Mouse (Mus musculus) CD4-positive, CD25-positive, alpha-beta regulatory T cell, adult 4 months (primary cell): ENCODE results near the gene Gabra6. TPM values are rescaled to one million over a fixed set of nuclear protein-coding genes. Genes with fewer than 3 reads are reported as not detected.

Experiments used
- ATAC-seq: one replicate; pipeline ENCODE4 v1.8.0; 2017
- polyA plus RNA-seq, 2 experiments: library from polyadenylated mRNA; unstranded; fragments of 100-300 nt; shearing (Covaris generic); gene quantifications; one replicate each; pipeline ENCODE4 v1.2.1; 2017

The Gabra6 gene
- not detected for polyA plus RNA-seq

- ATAC-seq = no peak
These were observed at the start of gene Gabra6 for GRCm38 (mm10) chr11:42320882-42321281. TSS of gene Gabra6 (minus strand) at chr11:42321072.

GRCm38 (mm10) chr11:42365544-42365943 lies 44.7 kb upstream of the Gabra6 start:
- ATAC-seq = no peak

- ATAC-seq = no peak
These were observed 11.2 kb upstream of the Gabra6 start for GRCm38 (mm10) chr11:42332121-42332520.

- no peak for ATAC-seq
These were observed 5.4 kb upstream of the Gabra6 start for GRCm38 (mm10) chr11:42326262-42326661.

GRCm38 (mm10) chr11:42321560-42321959 lies 688 bp upstream of the Gabra6 start:
- no peak for ATAC-seq

- ATAC-seq = no peak
These were observed 1.4 kb downstream of the Gabra6 start for GRCm38 (mm10) chr11:42319521-42319920.

GRCm38 (mm10) chr11:42319101-42319500 lies 1.8 kb downstream of the Gabra6 start:
- no peak for ATAC-seq

- ATAC-seq = no peak
These were observed 2.9 kb downstream of the Gabra6 start for GRCm38 (mm10) chr11:42317985-42318384.

- no peak for ATAC-seq
These were observed 6.0 kb downstream of the Gabra6 start for GRCm38 (mm10) chr11:42314850-42315249.

GRCm38 (mm10) chr11:42310892-42311291 lies 10.0 kb downstream of the Gabra6 start:
- ATAC-seq = no peak

- no peak for ATAC-seq
These were observed 11.8 kb downstream of the Gabra6 start for GRCm38 (mm10) chr11:42309086-42309485.

GRCm38 (mm10) chr11:42306095-42306494 lies 14.8 kb downstream of the Gabra6 start:
- no peak for ATAC-seq

GRCm38 (mm10) chr11:42258978-42259377 lies 61.9 kb downstream of the Gabra6 start:
- no peak for ATAC-seq

Other genes starting within 250 kb of the Gabra6 start
- gene Gabra1, start 138.1 kb downstream of the Gabra6 start, polyA plus RNA-seq = not detected
- gene Gabrb2, start 98.7 kb upstream of the Gabra6 start, polyA plus RNA-seq = not detected